Mouse (Mus musculus) heart, embryonic 14.5 days (tissue): ENCODE measurements around the gene 2010003K11Rik. TPM values are rescaled to one million over a fixed set of nuclear protein-coding genes. Genes with fewer than 3 reads are reported as not detected.

Experiments
- ATAC-seq: fragments of 200-750 bp; cut with Nextera tagmentation; 2 replicates; pipeline ENCODE4 v1.8.0; 2017; ENCODE audit warnings: low read depth, moderate TSS enrichment; ENCODE audit not compliant: insufficient number of reproducible peaks, insufficient read depth, low FRiP score
- H3K27ac ChIP-seq, 2 experiments: fragments of 200-500 bp in 1 of 2; fragments of 300-500 bp in 1 of 2; sonication (generic) in 1 of 2; replicated peaks in 1 of 2; 2 replicates each; pipeline ENCODE4 v1.5.1; 2012 to 2014; ENCODE audit warnings: low read depth in 2 of 2, low read length in 2 of 2, control low read depth in 1 of 2, mild to moderate bottlenecking in 1 of 2, mixed read lengths in 1 of 2; ENCODE audit not compliant: control insufficient read depth in 1 of 2, insufficient read depth in 1 of 2
- H3K27me3 ChIP-seq: fragments of 300-500 bp; sonication (generic); 2 replicates; pipeline ENCODE4 v1.6.1; 2014; ENCODE audit warnings: mild to moderate bottlenecking, low read length, control low read depth; ENCODE audit not compliant: control insufficient read depth, insufficient read depth
- H3K36me3 ChIP-seq: fragments of 300-500 bp; sonication (generic); 2 replicates; pipeline ENCODE4 v1.6.1; 2014; ENCODE audit warnings: mild to moderate bottlenecking, control low read depth, low read length, mixed read lengths; ENCODE audit not compliant: control insufficient read depth, insufficient read depth
- H3K4me1 ChIP-seq, 2 experiments: fragments of 200-500 bp in 1 of 2; fragments of 300-500 bp in 1 of 2; sonication (generic) in 1 of 2; 2 replicates each; pipeline ENCODE4 v1.6.1; 2012 to 2014; ENCODE audit warnings: low read length in 2 of 2, control low read depth in 1 of 2, mixed read lengths in 1 of 2; ENCODE audit not compliant: control insufficient read depth in 2 of 2, insufficient read depth in 2 of 2
- H3K4me2 ChIP-seq: fragments of 300-500 bp; sonication (generic); 2 replicates; pipeline ENCODE4 v1.6.1; 2014; ENCODE audit warnings: mild to moderate bottlenecking, low read length
- H3K4me3 ChIP-seq, 2 experiments: fragments of 200-500 bp in 1 of 2; fragments of 300-500 bp in 1 of 2; sonication (generic) in 1 of 2; 2 replicates each; pipeline ENCODE4 v1.5.1; 2012 to 2014; ENCODE audit warnings: low read length in 2 of 2, mild to moderate bottlenecking in 2 of 2, control low read depth in 1 of 2, low read depth in 1 of 2, moderate library complexity in 1 of 2; ENCODE audit not compliant: control insufficient read depth in 1 of 2, insufficient read depth in 1 of 2
- H3K9ac ChIP-seq: fragments of 300-500 bp; sonication (generic); 2 replicates; pipeline ENCODE4 v1.6.1; 2014; ENCODE audit warnings: mild to moderate bottlenecking, low read length
- H3K9me3 ChIP-seq: fragments of 300-500 bp; sonication (generic); 2 replicates; pipeline ENCODE4 v1.6.1; 2016; ENCODE audit warnings: low read length, control low read depth; ENCODE audit not compliant: control insufficient read depth
- WGBS: fragments of 180-500 bp; shearing (Covaris S2); extraction: QIAGEN DNeasy Blood & Tissue Kit; methylation state at CpG from one replicate; pipeline ENCODE4 v1.1.7; 2014; 5-methylcytosine and 5-hydroxymethylcytosine counted together
- polyA plus RNA-seq: library from polyadenylated mRNA; unstranded; fragments of >200 nt; fragmentation: Nextera tagmentation; extraction: Ambion mirVana; gene quantifications from 2 replicates; pipeline ENCODE4 v1.2.1, GENCODE M21; 2014

Gene 2010003K11Rik
- polyA plus RNA-seq, 1 experiment from 2014 or later = not detected

DNA sequence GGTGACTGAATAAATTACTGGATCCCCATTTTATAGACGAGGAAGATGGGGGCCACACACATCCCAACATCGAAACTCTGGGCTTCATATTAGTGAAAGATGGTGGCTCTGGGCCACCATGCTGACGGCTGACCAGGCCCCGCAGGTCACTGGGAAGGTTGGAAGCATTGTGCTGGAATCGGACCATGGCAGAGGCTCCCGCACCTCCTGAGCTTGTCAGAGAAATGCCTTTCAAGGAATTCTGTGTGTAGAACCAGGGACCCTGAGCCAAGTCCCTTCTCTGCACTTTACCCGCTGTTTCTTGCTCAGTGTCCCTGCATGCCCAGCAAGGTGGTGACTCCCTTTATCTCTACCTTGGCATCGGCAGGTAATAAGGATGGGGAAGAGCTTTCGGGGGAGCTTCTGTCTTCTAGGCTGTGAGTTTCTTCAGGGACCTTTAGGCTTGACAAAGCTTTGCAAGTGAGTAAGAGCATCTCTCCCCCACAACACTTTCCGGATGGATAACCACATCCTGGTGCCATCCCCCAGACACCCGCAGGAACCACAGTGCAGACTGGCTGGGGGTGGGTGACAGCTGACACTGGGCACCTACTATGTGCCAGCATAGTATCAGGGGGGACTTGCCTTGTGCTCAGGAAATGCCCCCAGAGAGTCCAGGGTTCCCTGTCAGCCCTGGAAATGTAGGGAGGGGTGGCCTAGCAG, 23.0 kb downstream of the 2010003K11Rik start:
- peaks cover 4 to 6% of the 10 kb centered on the region in 2 experiments; a peak in 3 of 4 replicates for H3K4me1 ChIP-seq
- no peaks in the 10 kb centered on the region for H3K9me3 ChIP-seq
- no peak overlapping the region for H3K9ac ChIP-seq
- H3K4me2 ChIP-seq = no peak overlapping the region
- H3K27me3 ChIP-seq = peaks cover 23% of the 10 kb centered on the region
- H3K4me3 ChIP-seq = no peak overlapping the region
- no peaks in the 10 kb centered on the region for H3K36me3 ChIP-seq
- H3K27ac ChIP-seq = no peak overlapping the region
- 76% methylated on average over 11 of the region's 11 CpGs for WGBS
- no peak for ATAC-seq

DNA sequence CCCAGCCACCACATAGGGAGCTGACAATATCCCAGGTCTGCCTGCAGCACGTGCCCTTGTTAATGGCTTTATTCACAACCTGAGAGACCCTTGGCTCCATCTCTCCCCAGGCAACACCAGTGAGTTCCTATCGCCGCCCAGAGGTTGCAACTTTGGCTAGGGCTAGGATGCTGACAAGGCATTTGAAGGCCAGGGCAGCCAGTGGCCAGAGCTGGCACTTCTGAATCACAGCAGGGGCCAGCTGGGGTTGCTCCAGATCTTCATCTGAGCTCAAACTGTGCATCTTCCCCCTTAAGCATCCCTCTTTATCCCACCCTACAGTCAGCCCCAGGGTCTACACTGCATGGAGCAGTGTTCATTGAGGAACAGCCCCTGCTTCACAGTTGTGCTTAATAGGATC, 23.6 kb downstream of the 2010003K11Rik start:
- H3K27me3 ChIP-seq = peaks cover 23% of the 10 kb centered on the region
- H3K4me3 ChIP-seq = no peak overlapping the region
- H3K9me3 ChIP-seq = no peaks in the 10 kb centered on the region
- H3K27ac ChIP-seq = no peak overlapping the region
- H3K4me2 ChIP-seq = no peak overlapping the region
- no peak overlapping the region for H3K9ac ChIP-seq
- peaks cover 4 to 6% of the 10 kb centered on the region in 2 experiments; a peak in 3 of 4 replicates for H3K4me1 ChIP-seq
- H3K36me3 ChIP-seq = no peaks in the 10 kb centered on the region
- 45% methylated on average over 3 of the region's 3 CpGs for WGBS
- ATAC-seq = no peak

DNA sequence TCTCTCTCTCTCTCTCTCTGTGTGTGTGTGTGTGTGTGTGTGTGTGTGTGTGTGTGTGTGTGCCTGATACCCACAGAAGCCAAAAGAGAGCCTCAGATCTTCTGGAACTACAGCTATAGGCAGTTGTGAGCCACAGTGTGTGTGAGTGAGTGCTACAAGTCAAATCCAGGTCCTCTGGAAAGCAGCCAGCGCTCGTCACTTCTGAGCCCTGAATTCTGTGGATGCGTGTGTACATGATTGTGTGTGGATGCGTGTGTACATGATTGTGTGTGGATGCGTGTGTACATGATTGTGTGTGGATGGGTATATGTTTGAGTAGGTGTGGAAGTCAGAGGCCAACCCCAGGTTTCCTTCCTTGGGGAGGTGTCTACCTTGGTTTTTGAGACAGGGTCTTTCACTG, 24.8 kb downstream of the 2010003K11Rik start:
- Histone ChIP-seq H3K36me3 (no peaks in the 10 kb centered on the region), H3K4me3 (no peak overlapping the region), H3K9ac (no peak overlapping the region), H3K4me2 (no peak overlapping the region), H3K9me3 (no peaks in the 10 kb centered on the region), H3K27ac (no peak overlapping the region), H3K27me3 (peaks cover 23% of the 10 kb centered on the region), H3K4me1 (peaks cover 4 to 6% of the 10 kb centered on the region in 2 experiments; a peak in 3 of 4 replicates)
- WGBS = 77% methylated on average over 5 of the region's 5 CpGs
- no peak for ATAC-seq

DNA sequence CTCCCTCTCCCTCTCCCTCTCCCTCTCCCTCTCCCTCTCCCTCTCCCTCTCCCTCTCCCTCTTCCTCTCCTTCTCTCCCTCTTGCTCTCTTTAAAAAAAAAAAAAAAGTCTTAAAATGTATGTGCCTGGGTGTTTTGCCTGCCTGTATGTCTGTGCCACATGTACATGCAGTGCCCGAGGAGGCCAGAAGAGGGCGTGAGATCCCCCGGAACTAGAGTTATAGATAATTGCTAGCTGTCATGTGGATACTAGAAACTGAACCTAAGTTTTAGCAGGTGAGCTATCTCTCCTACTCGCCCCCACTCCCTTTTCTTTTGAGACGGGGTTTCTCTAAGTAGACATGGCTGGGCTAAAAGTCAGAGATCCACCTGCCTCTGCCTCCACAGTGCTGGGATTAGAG, 30.0 kb downstream of the 2010003K11Rik start:
- no peak overlapping the region for H3K9ac ChIP-seq
- WGBS = 29% methylated on average over 5 of the region's 5 CpGs
- no peak for ATAC-seq
- no peaks in the 10 kb centered on the region for H3K9me3 ChIP-seq
- H3K27ac ChIP-seq = no peak overlapping the region
- no peak overlapping the region for H3K4me2 ChIP-seq
- no peak overlapping the region for H3K4me3 ChIP-seq
- no peaks in the 10 kb centered on the region for H3K36me3 ChIP-seq
- H3K27me3 ChIP-seq = no peaks in the 10 kb centered on the region
- H3K4me1 ChIP-seq = no peaks in the 10 kb centered on the region; a peak in 1 of 4 replicates

DNA sequence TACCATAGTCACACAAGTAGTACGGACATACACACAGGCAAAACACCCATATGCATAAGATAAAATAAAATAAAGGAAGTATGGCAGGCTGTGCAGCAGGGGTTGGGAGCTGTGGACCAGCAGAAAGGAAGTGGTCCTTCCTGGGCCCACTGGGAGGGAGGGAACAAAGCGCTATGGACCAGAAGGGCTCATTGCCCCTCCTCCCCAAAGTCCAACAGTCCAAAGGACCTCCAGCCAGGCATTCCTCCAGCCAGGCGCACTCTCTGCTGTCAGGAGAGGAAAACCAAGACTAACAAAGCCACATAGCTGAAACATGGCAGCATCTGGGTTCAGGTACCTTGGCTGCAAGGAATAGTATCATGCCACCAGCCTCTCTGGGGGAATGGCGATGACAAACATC, 33.7 kb downstream of the 2010003K11Rik start:
- Histone ChIP-seq H3K27ac (no peak overlapping the region), H3K4me3 (no peak overlapping the region), H3K9ac (no peak overlapping the region), H3K27me3 (no peaks in the 10 kb centered on the region), H3K9me3 (no peaks in the 10 kb centered on the region), H3K4me2 (no peak overlapping the region), H3K4me1 (no peaks in the 10 kb centered on the region; a peak in 1 of 4 replicates), H3K36me3 (no peaks in the 10 kb centered on the region)
- no peak for ATAC-seq
- WGBS = 72% methylated on average over 4 of the region's 4 CpGs

DNA sequence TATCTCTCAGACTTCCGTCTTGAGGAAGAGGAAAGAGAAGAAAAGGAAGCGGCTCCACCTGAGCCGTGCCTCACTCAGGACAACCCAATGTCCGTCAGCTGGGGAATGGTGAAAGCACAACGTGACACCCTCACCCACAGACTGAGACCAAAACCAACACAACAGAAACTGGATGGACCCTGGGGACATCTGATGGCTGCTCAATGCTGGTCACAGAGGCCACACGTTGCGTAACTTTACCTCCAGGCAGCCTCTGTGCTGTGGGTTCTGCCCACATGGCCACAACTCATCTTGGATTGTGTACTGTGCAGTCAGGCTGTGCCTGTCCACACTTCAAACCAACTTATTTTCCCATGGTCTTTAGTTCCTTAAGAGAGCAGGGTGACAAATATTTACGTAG, 36.4 kb downstream of the 2010003K11Rik start:
- Histone ChIP-seq H3K4me3 (no peak overlapping the region), H3K27ac (no peak overlapping the region), H3K9ac (no peak overlapping the region), H3K27me3 (no peaks in the 10 kb centered on the region), H3K36me3 (no peaks in the 10 kb centered on the region), H3K4me1 (no peaks in the 10 kb centered on the region; a peak in 1 of 4 replicates), H3K9me3 (no peaks in the 10 kb centered on the region), H3K4me2 (no peak overlapping the region)
- no peak for ATAC-seq
- 76% methylated on average over 8 of the region's 8 CpGs for WGBS

DNA sequence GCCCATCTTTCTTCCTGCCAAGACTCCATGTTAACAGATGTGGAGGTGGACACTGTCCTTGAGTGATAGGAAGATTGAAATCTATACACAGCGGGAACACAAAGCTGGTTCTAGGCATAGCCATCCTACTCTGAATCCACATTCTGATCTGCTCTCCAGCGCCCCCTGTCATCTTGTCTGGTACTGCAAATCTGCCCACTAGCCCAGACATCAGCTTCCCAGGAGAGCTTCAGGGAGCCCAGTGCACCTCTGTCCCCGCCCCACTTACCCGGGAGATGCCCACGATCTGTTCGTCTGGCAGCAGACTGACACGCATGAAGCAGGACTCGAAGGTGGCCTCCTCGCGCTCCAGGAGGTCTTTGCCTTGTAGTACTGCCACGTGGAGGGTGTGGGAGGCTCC, 42.2 kb downstream of the 2010003K11Rik start:
- no peak overlapping the region for H3K9ac ChIP-seq
- ATAC-seq = no peak
- H3K27me3 ChIP-seq = no peaks in the 10 kb centered on the region
- no peaks in the 10 kb centered on the region; a peak in 1 of 4 replicates for H3K4me1 ChIP-seq
- no peaks in the 10 kb centered on the region for H3K36me3 ChIP-seq
- no peak overlapping the region for H3K4me3 ChIP-seq
- WGBS = 10% methylated on average over 11 of the region's 11 CpGs
- H3K4me2 ChIP-seq = no peak overlapping the region
- no peak overlapping the region for H3K27ac ChIP-seq
- H3K9me3 ChIP-seq = no peaks in the 10 kb centered on the region
